Mouse (Mus musculus): ENCODE measurements around the gene Parp16.

The Parp16 gene

GRCm38 (mm10) chr9:65175234-65175938, 19.8 kb upstream of the Parp16 start:
- no peak for TF ChIP-seq GATA4 (IDR thresholded peaks at IDR 0.05; ENCODE audit: insufficient replicate concordance, low read length)

- TF ChIP-seq GATA4 (IDR thresholded peaks at IDR 0.05; ENCODE audit: insufficient replicate concordance, low read length), result no peak
Measured at GRCm38 (mm10) chr9:65175939-65176871, 18.9 kb upstream of the Parp16 start.

GRCm38 (mm10) chr9:65177497-65177896, 17.7 kb upstream of the Parp16 start:
- TF ChIP-seq GATA4 (IDR thresholded peaks at IDR 0.05; ENCODE audit: insufficient replicate concordance, low read length), result no peak

- TF ChIP-seq GATA4 (IDR thresholded peaks at IDR 0.05; ENCODE audit: insufficient replicate concordance, low read length), result no peak
Measured at GRCm38 (mm10) chr9:65177912-65178311, 17.2 kb upstream of the Parp16 start.

GRCm38 (mm10) chr9:65178336-65179213, 16.6 kb upstream of the Parp16 start:
- no peak for TF ChIP-seq GATA4 (IDR thresholded peaks at IDR 0.05; ENCODE audit: insufficient replicate concordance, low read length)

GRCm38 (mm10) chr9:65179817-65180624, 15.1 kb upstream of the Parp16 start:
- no peak for TF ChIP-seq GATA4 (IDR thresholded peaks at IDR 0.05; ENCODE audit: insufficient replicate concordance, low read length)

- no peak for TF ChIP-seq GATA4 (IDR thresholded peaks at IDR 0.05; ENCODE audit: insufficient replicate concordance, low read length)
Measured at GRCm38 (mm10) chr9:65188599-65188998, 6.6 kb upstream of the Parp16 start.

- TF ChIP-seq GATA4 (IDR thresholded peaks at IDR 0.05; ENCODE audit: insufficient replicate concordance, low read length), result no peak
Measured at GRCm38 (mm10) chr9:65190306-65190705, 4.8 kb upstream of the Parp16 start.

GRCm38 (mm10) chr9:65191389-65191754, 3.8 kb upstream of the Parp16 start:
- no peak for TF ChIP-seq GATA4 (IDR thresholded peaks at IDR 0.05; ENCODE audit: insufficient replicate concordance, low read length)

GRCm38 (mm10) chr9:65191755-65192469, 3.2 kb upstream of the Parp16 start:
- no peak for TF ChIP-seq GATA4 (IDR thresholded peaks at IDR 0.05; ENCODE audit: insufficient replicate concordance, low read length)

GRCm38 (mm10) chr9:65193214-65193613, 1.9 kb upstream of the Parp16 start:
- TF ChIP-seq GATA4 (IDR thresholded peaks at IDR 0.05; ENCODE audit: insufficient replicate concordance, low read length), result no peak

- no peak for TF ChIP-seq GATA4 (IDR thresholded peaks at IDR 0.05; ENCODE audit: insufficient replicate concordance, low read length)
Measured at GRCm38 (mm10) chr9:65195621-65195981, 448 bp downstream of the Parp16 start.

GRCm38 (mm10) chr9:65195982-65196737, 1.0 kb downstream of the Parp16 start:
- TF ChIP-seq GATA4 (IDR thresholded peaks at IDR 0.05; ENCODE audit: insufficient replicate concordance, low read length), result no peak
